Mouse (Mus musculus) MEL (cell line): ENCODE measurements around the gene Otp.

Source experiments
- EP300 ChIP-seq, 2 experiments: IDR thresholded peaks; 2 replicates each; pipeline ENCODE4 v1.6.1; 2011; ENCODE audit warnings: improper control_type of control experiment in 2 of 2, low read length in 2 of 2, low read depth in 1 of 2, mild to moderate bottlenecking in 1 of 2
- POLR2A ChIP-seq, 2 experiments: IDR thresholded peaks; 2 replicates each; pipeline ENCODE4 v1.6.1; 2011 to 2012; ENCODE audit warnings: low read length in 2 of 2, mild to moderate bottlenecking in 2 of 2, control low read depth in 1 of 2, improper control_type of control experiment in 1 of 2, low read depth in 1 of 2, moderate library complexity in 1 of 2; ENCODE audit not compliant: control insufficient read depth in 1 of 2, insufficient read depth in 1 of 2, poor library complexity in 1 of 2
- TAL1 ChIP-seq: IDR thresholded peaks from 2 replicates; pipeline ENCODE4 v1.6.1; 2012; ENCODE audit warnings: mild to moderate bottlenecking, inconsistent platforms, low read length, moderate library complexity, mixed read lengths

DNA sequence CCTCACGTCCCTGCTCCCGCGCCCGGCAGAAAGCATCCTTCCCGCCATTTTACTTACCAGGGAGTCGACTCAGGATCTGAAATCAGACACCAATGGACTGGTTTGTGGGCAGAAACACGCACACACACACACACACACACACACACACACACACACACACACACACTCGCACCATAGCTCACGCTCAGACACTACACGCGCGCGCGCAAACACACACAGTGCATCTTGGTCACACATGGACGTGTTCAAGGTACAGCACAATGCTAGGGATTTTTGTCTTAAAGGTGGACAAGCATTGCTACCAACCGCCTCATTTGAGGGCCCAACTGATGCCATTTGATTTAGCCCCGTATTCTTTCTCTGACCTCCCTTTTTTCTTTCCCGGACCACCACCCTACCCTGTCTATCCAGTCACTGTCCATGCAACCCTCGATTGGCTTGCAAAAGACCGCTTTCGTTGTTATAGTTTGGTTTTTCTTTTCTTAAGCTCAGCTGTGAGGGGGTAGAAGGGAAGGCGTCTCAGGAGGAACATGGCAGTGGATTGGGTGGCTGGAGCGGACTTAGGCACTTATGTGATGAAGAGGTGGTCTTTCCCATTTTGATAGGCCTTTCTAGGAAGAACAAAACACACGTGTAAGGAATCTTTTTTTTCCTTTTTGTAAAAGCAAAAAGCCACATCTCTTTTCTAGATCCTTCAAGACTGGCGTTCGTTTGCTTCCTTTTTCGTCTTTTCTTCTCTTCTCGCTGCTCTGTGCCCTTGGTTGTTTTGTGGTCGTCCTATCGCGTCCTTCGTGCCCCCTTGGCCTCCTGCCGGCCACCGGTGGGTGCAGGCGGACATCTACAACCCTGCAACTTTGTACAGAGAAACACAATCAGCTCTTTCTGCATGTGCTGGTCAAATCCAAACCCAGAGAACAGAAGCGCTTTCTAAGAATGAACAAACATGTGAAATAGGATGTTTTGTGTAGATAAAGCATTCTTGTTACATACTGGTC lies 8.9 kb downstream of the Otp start:
- no peak for TF ChIP-seq EP300 (IDR thresholded peaks at IDR 0.05; ENCODE audit: low read depth in 1 of 2, low read length in 2 of 2)
- no peak for TF ChIP-seq TAL1
- no peak for TF ChIP-seq POLR2A (IDR thresholded peaks at IDR 0.05; ENCODE audit: control insufficient read depth in 1 of 2, insufficient read depth in 1 of 2, low read depth in 1 of 2, low read length in 2 of 2, poor library complexity in 1 of 2)
